Mouse (Mus musculus): Measurements from ENCODE around the gene 9530068E07Rik. TPM values are rescaled to one million over a fixed set of nuclear protein-coding genes. Genes with fewer than 3 reads are reported as not detected.

The 9530068E07Rik gene
- polyA plus RNA-seq, 1 experiment from 2014 or later: 201 TPM

- Histone ChIP-seq H3K4me2 (ENCODE audit: low read depth, low read length) (no peak overlapping the region), H3K4me1 (ENCODE audit: control insufficient read depth, insufficient read depth, low read length) (no peaks in the 10 kb centered on the region), H3K9ac (replicated peaks; ENCODE audit: low read length) (no peak overlapping the region), H3K27me3 (ENCODE audit: control insufficient read depth, insufficient read depth, low read length) (no peaks in the 10 kb centered on the region), H3K9me3 (replicated peaks; ENCODE audit: control insufficient read depth, low read length) (no peaks in the 10 kb centered on the region), H3K4me3 (ENCODE audit: low read depth, low read length) (no peak overlapping the region), H3K27ac (replicated peaks; ENCODE audit: low read depth, low read length) (no peak overlapping the region), H3K36me3 (replicated peaks; ENCODE audit: control insufficient read depth, insufficient read depth, low read depth, low read length) (no peaks in the 10 kb centered on the region)
- no peak for ATAC-seq (replicated peaks; ENCODE audit: insufficient number of reproducible peaks, low FRiP score, low TSS enrichment, low read depth)
- 86% methylated on average over 5 of the region's 5 CpGs for WGBS
- no peak for DNase-seq (ENCODE audit: low spot score)
Measured at GRCm38 (mm10) chr11:52458281-52458680, 62.1 kb downstream of the 9530068E07Rik start.

Other genes with a start within 250 kb of the 9530068E07Rik start
- gene Olfr1371, start 182.4 kb upstream of the 9530068E07Rik start, polyA plus RNA-seq (2014; fragmentation: Nextera tagmentation; extraction: Ambion mirVana): not detected in 2 replicates
- gene Skp1a, start 164.4 kb upstream of the 9530068E07Rik start, polyA plus RNA-seq (2014; fragmentation: Nextera tagmentation; extraction: Ambion mirVana): 1,096 and 1,177 TPM in 2 replicates
- gene Tcf7, start 113.4 kb upstream of the 9530068E07Rik start, polyA plus RNA-seq (2014; fragmentation: Nextera tagmentation; extraction: Ambion mirVana): 9.2 and 9.8 TPM in 2 replicates
- gene Vdac1, start 35.6 kb upstream of the 9530068E07Rik start, polyA plus RNA-seq (2014; fragmentation: Nextera tagmentation; extraction: Ambion mirVana): 219 and 222 TPM in 2 replicates